Mouse (Mus musculus): ENCODE results near the gene Ccdc62. TPM values are rescaled to one million over a fixed set of nuclear protein-coding genes. Genes with fewer than 3 reads are reported as not detected.
A peak's percentile ranks its signal among the peaks of the same experiment; 100 is the strongest.

The Ccdc62 gene
- 5.1 and 6.6 TPM in 2 replicates for polyA plus RNA-seq (2016; fragmentation: Nextera tagmentation; extraction: Ambion mirVana)

- no peaks in the 10 kb centered on the region for H3K9me3 ChIP-seq
- under 1% methylated on average over 56 of the region's 56 CpGs for WGBS
- peak within 1 kb of the TSS; percentile 83 for H3K4me3 ChIP-seq
Measured at GRCm38 (mm10) chr5:123930508-123930989, at the start of gene Ccdc62. Gene Ccdc62 (plus strand): TSS chr5:123930679.

GRCm38 (mm10) chr5:123880778-123881177 is 49.7 kb upstream of the Ccdc62 start:
- Histone ChIP-seq H3K4me3 (no peak overlapping the region), H3K36me3 (no peaks in the 10 kb centered on the region), H3K27ac (no peak overlapping the region), H3K4me1 (replicated peaks) (peaks cover 8% of the 10 kb centered on the region), H3K27me3 (ENCODE audit: insufficient read depth, poor library complexity, severe bottlenecking) (no peaks in the 10 kb centered on the region), H3K9me3 (no peaks in the 10 kb centered on the region)
- WGBS, result 80% methylated on average over 14 of the region's 14 CpGs
- DNase-seq (ENCODE audit: low spot score), result no peak

More at GRCm38 (mm10) chr5:123930508-123930989, at the start of gene Ccdc62:
- Histone ChIP-seq H3K27me3 (ENCODE audit: insufficient read depth, poor library complexity, severe bottlenecking) (0 out of 2 replicates have a peak, but pooled peaks cover 2% of the 10 kb centered on the region), H3K36me3 (peaks cover 44% of the 10 kb centered on the region), H3K4me1 (replicated peaks) (peaks cover 16% of the 10 kb centered on the region; the same call in 1 of the 2 replicates), H3K27ac (peak within 1 kb of the TSS; percentile 98)
- peak; percentile 95 for DNase-seq (ENCODE audit: low spot score)

- Histone ChIP-seq H3K4me3 (no peak overlapping the region), H3K27ac (no peak overlapping the region), H3K9me3 (no peaks in the 10 kb centered on the region), H3K27me3 (ENCODE audit: insufficient read depth, poor library complexity, severe bottlenecking) (no peaks in the 10 kb centered on the region), H3K36me3 (no peaks in the 10 kb centered on the region), H3K4me1 (replicated peaks) (peaks cover 8% of the 10 kb centered on the region)
- DNase-seq (ENCODE audit: low spot score), result no peak
- 86% methylated on average over 7 of the region's 7 CpGs for WGBS
Measured at GRCm38 (mm10) chr5:123883891-123884290, 46.6 kb upstream of the Ccdc62 start.

GRCm38 (mm10) chr5:123884332-123884731 is 46.1 kb upstream of the Ccdc62 start:
- Histone ChIP-seq H3K4me1 (replicated peaks) (peaks cover 8% of the 10 kb centered on the region), H3K4me3 (no peak overlapping the region), H3K9me3 (no peaks in the 10 kb centered on the region), H3K27ac (no peak overlapping the region), H3K36me3 (no peaks in the 10 kb centered on the region), H3K27me3 (ENCODE audit: insufficient read depth, poor library complexity, severe bottlenecking) (no peaks in the 10 kb centered on the region)
- WGBS, result 83% methylated on average over 10 of the region's 10 CpGs
- no peak for DNase-seq (ENCODE audit: low spot score)

GRCm38 (mm10) chr5:123886365-123886764 is 44.1 kb upstream of the Ccdc62 start:
- Histone ChIP-seq H3K4me1 (replicated peaks) (no peaks in the 10 kb centered on the region), H3K9me3 (no peaks in the 10 kb centered on the region), H3K27me3 (ENCODE audit: insufficient read depth, poor library complexity, severe bottlenecking) (no peaks in the 10 kb centered on the region), H3K36me3 (no peaks in the 10 kb centered on the region), H3K27ac (no peak overlapping the region), H3K4me3 (no peak overlapping the region)
- WGBS, result 77% methylated on average over 3 of the region's 3 CpGs
- DNase-seq (ENCODE audit: low spot score), result no peak

- no peak for DNase-seq (ENCODE audit: low spot score)
- Histone ChIP-seq H3K27ac (no peak overlapping the region), H3K4me1 (replicated peaks) (no peaks in the 10 kb centered on the region), H3K4me3 (no peak overlapping the region), H3K27me3 (ENCODE audit: insufficient read depth, poor library complexity, severe bottlenecking) (no peaks in the 10 kb centered on the region), H3K9me3 (no peaks in the 10 kb centered on the region), H3K36me3 (no peaks in the 10 kb centered on the region)
- 74% methylated on average over 2 of the region's 2 CpGs for WGBS
Measured at GRCm38 (mm10) chr5:123890312-123890711, 40.2 kb upstream of the Ccdc62 start.

- H3K9me3 ChIP-seq, result no peaks in the 10 kb centered on the region
- H3K4me3 ChIP-seq, result no peak overlapping the region
- H3K27me3 ChIP-seq (ENCODE audit: insufficient read depth, poor library complexity, severe bottlenecking), result no peaks in the 10 kb centered on the region
- H3K27ac ChIP-seq, result no peak overlapping the region
- 81% methylated on average over 5 of the region's 5 CpGs for WGBS
- no peaks in the 10 kb centered on the region for H3K36me3 ChIP-seq
- no peak for DNase-seq (ENCODE audit: low spot score)
- no peaks in the 10 kb centered on the region for H3K4me1 ChIP-seq (replicated peaks)
Measured at GRCm38 (mm10) chr5:123890987-123891386, 39.5 kb upstream of the Ccdc62 start.

GRCm38 (mm10) chr5:123891669-123892068 is 38.8 kb upstream of the Ccdc62 start:
- DNase-seq (ENCODE audit: low spot score), result peak; percentile 22
- WGBS, result 58% methylated on average over 6 of the region's 6 CpGs
- no peaks in the 10 kb centered on the region for H3K36me3 ChIP-seq
- H3K4me1 ChIP-seq (replicated peaks), result no peaks in the 10 kb centered on the region
- H3K4me3 ChIP-seq, result no peak overlapping the region
- no peaks in the 10 kb centered on the region for H3K27me3 ChIP-seq (ENCODE audit: insufficient read depth, poor library complexity, severe bottlenecking)
- no peaks in the 10 kb centered on the region for H3K9me3 ChIP-seq
- no peak overlapping the region for H3K27ac ChIP-seq

GRCm38 (mm10) chr5:123893520-123893919 is 37.0 kb upstream of the Ccdc62 start:
- H3K27ac ChIP-seq, result no peak overlapping the region
- WGBS, result 94% methylated on average over 5 of the region's 5 CpGs
- H3K9me3 ChIP-seq, result no peaks in the 10 kb centered on the region
- no peaks in the 10 kb centered on the region for H3K27me3 ChIP-seq (ENCODE audit: insufficient read depth, poor library complexity, severe bottlenecking)
- no peak for DNase-seq (ENCODE audit: low spot score)
- no peak overlapping the region for H3K4me3 ChIP-seq
- H3K36me3 ChIP-seq, result no peaks in the 10 kb centered on the region
- no peaks in the 10 kb centered on the region for H3K4me1 ChIP-seq (replicated peaks)

GRCm38 (mm10) chr5:123896395-123896794 is 34.1 kb upstream of the Ccdc62 start:
- no peak overlapping the region for H3K27ac ChIP-seq
- no peaks in the 10 kb centered on the region for H3K9me3 ChIP-seq
- H3K4me1 ChIP-seq (replicated peaks), result no peaks in the 10 kb centered on the region
- no peak overlapping the region for H3K4me3 ChIP-seq
- 87% methylated on average over 11 of the region's 11 CpGs for WGBS
- DNase-seq (ENCODE audit: low spot score), result no peak
- H3K36me3 ChIP-seq, result no peaks in the 10 kb centered on the region
- no peaks in the 10 kb centered on the region for H3K27me3 ChIP-seq (ENCODE audit: insufficient read depth, poor library complexity, severe bottlenecking)

GRCm38 (mm10) chr5:123897352-123897751 is 33.1 kb upstream of the Ccdc62 start:
- H3K36me3 ChIP-seq, result no peaks in the 10 kb centered on the region
- whole genome bisulfite sequencing, result 90% methylated on average over 13 of the region's 13 CpGs

GRCm38 (mm10) chr5:123904059-123904672 is 26.3 kb upstream of the Ccdc62 start:
- 75% methylated on average over 11 of the region's 11 CpGs for WGBS

More at GRCm38 (mm10) chr5:123897352-123897751, 33.1 kb upstream of the Ccdc62 start:
- Histone ChIP-seq H3K27me3 (ENCODE audit: insufficient read depth, poor library complexity, severe bottlenecking) (no peaks in the 10 kb centered on the region), H3K9me3 (no peaks in the 10 kb centered on the region), H3K4me1 (replicated peaks) (no peaks in the 10 kb centered on the region), H3K4me3 (no peak overlapping the region), H3K27ac (no peak overlapping the region)
- no peak for DNase-seq (ENCODE audit: low spot score)

GRCm38 (mm10) chr5:123906146-123906975 is 24.1 kb upstream of the Ccdc62 start:
- H3K4me1 ChIP-seq (replicated peaks), result peaks cover 29% of the 10 kb centered on the region
- H3K9me3 ChIP-seq, result no peaks in the 10 kb centered on the region
- H3K27me3 ChIP-seq (ENCODE audit: insufficient read depth, poor library complexity, severe bottlenecking), result no peaks in the 10 kb centered on the region
- 76% methylated on average over 17 of the region's 17 CpGs for WGBS
- no peak for DNase-seq (ENCODE audit: low spot score)
- H3K27ac ChIP-seq, result peak overlapping the region; percentile 97; the same call in 1 of the 2 replicates
- peak overlapping the region; percentile 89 for H3K4me3 ChIP-seq
- H3K36me3 ChIP-seq, result peaks cover 33% of the 10 kb centered on the region

More at GRCm38 (mm10) chr5:123904059-123904672, 26.3 kb upstream of the Ccdc62 start:
- H3K4me1 ChIP-seq (replicated peaks), result peaks cover 26% of the 10 kb centered on the region
- no peaks in the 10 kb centered on the region for H3K27me3 ChIP-seq (ENCODE audit: insufficient read depth, poor library complexity, severe bottlenecking)
- DNase-seq (ENCODE audit: low spot score), result no peak
- no peak overlapping the region for H3K4me3 ChIP-seq
- H3K9me3 ChIP-seq, result no peaks in the 10 kb centered on the region
- no peak overlapping the region for H3K27ac ChIP-seq
- peaks cover 11% of the 10 kb centered on the region for H3K36me3 ChIP-seq

All from hindbrain, embryonic 10.5 days (tissue).